Mouse (Mus musculus): Measurements from ENCODE around the gene Mettl8. TPM values are rescaled to one million over a fixed set of nuclear protein-coding genes. Genes with fewer than 3 reads are reported as not detected.

The Mettl8 gene
- total RNA-seq, 2 experiments from 2014 or later: 12.6 to 13.6 TPM

GRCm38 (mm10) chr2:70951944-70952343 is 103.4 kb downstream of the Mettl8 start:
- intact Hi-C loops (cut with DNase I): no loop called here
- DNase-seq (ENCODE audit: low spot score in 2 of 2): no peak

GRCm38 (mm10) chr2:70944511-70945305 is 110.7 kb downstream of the Mettl8 start:
- intact Hi-C loops (cut with DNase I): no loop called here
- no peak for DNase-seq (ENCODE audit: low spot score in 2 of 2)

GRCm38 (mm10) chr2:70940826-70941225 is 114.6 kb downstream of the Mettl8 start:
- intact Hi-C loops (cut with DNase I): no loop called here
- DNase-seq (ENCODE audit: low spot score in 2 of 2): no peak

DNA sequence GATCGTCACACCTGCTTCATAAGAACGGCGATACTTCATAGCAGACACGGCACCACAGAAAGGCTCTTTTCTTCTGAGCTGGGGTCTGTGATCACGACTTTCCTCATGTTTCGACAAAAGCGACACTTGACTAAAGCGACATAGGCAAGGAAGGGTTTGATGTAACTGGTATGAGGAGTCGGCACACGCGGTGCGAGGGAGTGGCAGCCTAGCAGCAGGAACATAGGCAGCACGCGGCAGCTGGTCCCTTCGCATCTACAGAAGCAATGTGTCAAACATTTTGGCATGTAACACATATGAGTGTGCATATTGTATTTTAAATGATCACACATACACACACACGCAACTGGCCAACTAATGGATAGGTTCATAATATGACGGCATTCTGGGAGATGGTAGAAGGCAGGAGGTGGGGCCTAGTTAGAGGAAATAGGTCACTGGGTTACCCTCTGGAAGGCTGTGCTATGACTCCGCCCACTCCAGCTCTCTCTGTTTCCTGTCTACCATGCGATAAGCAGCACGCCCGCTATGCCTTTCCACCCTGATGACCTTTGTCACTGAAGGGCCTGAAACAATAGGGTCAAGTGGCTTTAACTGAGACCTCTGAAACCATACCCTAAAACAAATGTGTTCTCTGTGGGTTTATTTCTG is 116.4 kb downstream of the Mettl8 start:
- no peak for DNase-seq (ENCODE audit: low spot score in 2 of 2)
- intact Hi-C loops (cut with DNase I): no loop called here

- intact Hi-C loops (cut with DNase I): no loop called here
- no peak for DNase-seq (ENCODE audit: low spot score in 2 of 2)
These were observed 120.6 kb downstream of the Mettl8 start for GRCm38 (mm10) chr2:70934772-70935171.

- intact Hi-C loops (cut with DNase I): no loop called here
- DNase-seq (ENCODE audit: low spot score in 2 of 2): no peak
These were observed 121.9 kb downstream of the Mettl8 start for GRCm38 (mm10) chr2:70933516-70933915.

- DNase-seq (ENCODE audit: low spot score in 2 of 2): no peak
- intact Hi-C loops (cut with DNase I): no loop called here
These were observed 122.4 kb downstream of the Mettl8 start for GRCm38 (mm10) chr2:70932965-70933364.

- intact Hi-C loops (cut with DNase I): no loop called here
- no peak for DNase-seq (ENCODE audit: low spot score in 2 of 2)
These were observed 124.6 kb downstream of the Mettl8 start for GRCm38 (mm10) chr2:70930631-70931288.

DNA sequence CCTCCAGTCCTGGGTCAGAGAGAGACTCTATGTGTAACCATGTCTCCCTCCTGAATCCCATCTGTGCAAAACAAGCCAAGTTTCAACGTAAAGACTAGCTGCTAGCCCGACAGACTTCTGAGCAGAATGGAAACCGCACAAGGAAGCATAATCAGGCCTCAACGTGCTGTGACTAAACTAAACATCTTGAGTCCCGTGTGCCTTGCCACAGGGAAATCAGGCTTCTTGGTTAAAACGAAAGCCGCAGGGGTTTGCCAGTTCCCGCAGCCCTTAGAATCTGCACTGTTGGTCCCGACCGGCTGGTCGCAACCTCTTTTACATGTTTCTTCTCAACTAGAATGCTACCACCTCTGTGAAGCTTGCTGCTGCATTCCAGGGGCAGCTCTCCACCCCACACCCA is 125.7 kb downstream of the Mettl8 start:
- no peak for DNase-seq (ENCODE audit: low spot score in 2 of 2)
- intact Hi-C loops (cut with DNase I): no loop called here

- no peak for DNase-seq (ENCODE audit: low spot score in 2 of 2)
- intact Hi-C loops (cut with DNase I): no loop called here
These were observed 131.3 kb downstream of the Mettl8 start for GRCm38 (mm10) chr2:70924049-70924448.

GRCm38 (mm10) chr2:70922814-70923213 is 132.6 kb downstream of the Mettl8 start:
- no peak for DNase-seq (ENCODE audit: low spot score in 2 of 2)
- intact Hi-C loops (cut with DNase I): loop anchor here (2.0 kb wide), 1 partner anchor 36 kb away; no protein-coding TSS in a partner anchor

- intact Hi-C loops (cut with DNase I): no loop called here
- DNase-seq (ENCODE audit: low spot score in 2 of 2): no peak
These were observed 134.3 kb downstream of the Mettl8 start for GRCm38 (mm10) chr2:70920937-70921596.

GRCm38 (mm10) chr2:70919913-70920522 is 135.4 kb downstream of the Mettl8 start:
- DNase-seq (ENCODE audit: low spot score in 2 of 2): no peak
- intact Hi-C loops (cut with DNase I): no loop called here

DNA sequence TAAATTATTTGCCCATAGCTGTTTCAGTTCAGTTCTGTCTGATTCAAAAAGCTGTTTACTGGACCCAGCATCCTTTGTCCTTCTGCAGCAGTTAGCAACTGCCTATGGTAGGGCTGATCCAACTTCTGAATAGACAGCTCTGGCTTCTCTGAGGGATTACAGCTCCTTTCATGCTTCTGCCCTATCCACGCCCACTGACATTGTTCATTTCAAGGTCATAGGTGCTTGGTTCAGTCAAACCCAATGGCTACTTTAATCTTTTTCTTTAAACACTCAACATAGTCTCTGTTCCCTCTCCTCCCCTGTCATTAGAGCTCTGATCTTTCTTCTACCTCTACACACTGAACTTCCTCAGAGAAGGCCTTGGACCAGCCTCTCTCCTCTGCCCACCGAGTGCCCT is 136.9 kb downstream of the Mettl8 start:
- intact Hi-C loops (cut with DNase I): no loop called here
- no peak for DNase-seq (ENCODE audit: low spot score in 2 of 2)

Other genes starting within 250 kb of the Mettl8 start
- gene Tlk1, start 229.9 kb downstream of the Mettl8 start, total RNA-seq (2021): 10 to 100 TPM; 88.5 to 98.9 TPM
- 10 to 100 TPM; 11.6 to 16.9 TPM for gene Dcaf17, start 255 bp downstream of the Mettl8 start, total RNA-seq (2021)
- gene Cybrd1, start 62.3 kb upstream of the Mettl8 start, total RNA-seq (2021): 1 to 10 TPM; 2.0 to 2.2 TPM
- gene Dync1i2, start 156.1 kb upstream of the Mettl8 start, total RNA-seq (2021): 100 to 1,000 TPM; 134 to 135 TPM